Mouse (Mus musculus): Measurements from ENCODE around the gene Gm20708.

DNA sequence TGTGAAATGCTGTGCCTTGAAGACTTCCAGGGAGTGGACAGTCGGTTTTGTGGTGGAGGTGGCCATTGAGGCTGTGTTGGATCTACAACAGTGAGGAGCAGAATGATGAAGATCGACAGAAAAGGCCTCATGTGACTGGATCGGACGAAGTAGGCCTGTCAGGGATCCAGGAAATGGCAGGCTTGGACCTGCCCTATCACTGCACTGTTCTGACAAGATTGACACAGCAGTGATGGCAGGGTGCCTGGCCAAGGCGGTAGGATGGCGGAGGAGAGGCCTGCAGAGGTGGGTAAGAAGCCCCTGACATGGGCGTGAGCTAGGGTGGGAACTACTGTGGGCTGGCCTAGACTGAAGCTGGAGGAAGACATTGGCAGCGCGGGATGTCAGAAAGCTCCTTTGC is 45.1 kb upstream of the Gm20708 start:
- TF ChIP-seq MAFK (IDR thresholded peaks at IDR 0.05; ENCODE audit: insufficient read depth, low read depth, low read length) (no peak), CHD2 (IDR thresholded peaks at IDR 0.05; ENCODE audit: low read depth, low read length) (no peak), HCFC1 (IDR thresholded peaks at IDR 0.05; ENCODE audit: borderline replicate concordance, insufficient read depth, low read length) (no peak), ZNF384 (IDR thresholded peaks at IDR 0.05; ENCODE audit: low read depth, low read length) (no peak)

Data from ES-E14 (cell line).